Mouse (Mus musculus) liver, embryonic 15.5 days (tissue): ENCODE data around the gene Folr1. TPM values are rescaled to one million over a fixed set of nuclear protein-coding genes. Genes with fewer than 3 reads are reported as not detected.

ENCODE experiments used
- ATAC-seq: fragments of 200-750 bp; cut with Nextera tagmentation; 2 replicates; pipeline ENCODE4 v1.8.0; 2017; ENCODE audit warnings: moderate number of reproducible peaks, mild to moderate bottlenecking, moderate library complexity; ENCODE audit not compliant: insufficient read depth
- H3K27ac ChIP-seq: fragments of 300-500 bp; sonication (generic); replicated peaks from 2 replicates; pipeline ENCODE4 v1.5.1; 2015; ENCODE audit warnings: mild to moderate bottlenecking, inconsistent platforms
- H3K27me3 ChIP-seq: fragments of 300-500 bp; sonication (generic); 2 replicates; pipeline ENCODE4 v1.6.1; 2015; ENCODE audit warnings: mild to moderate bottlenecking, inconsistent platforms
- H3K36me3 ChIP-seq: fragments of 300-500 bp; sonication (generic); replicated peaks from 2 replicates; pipeline ENCODE4 v1.6.1; 2015; ENCODE audit warnings: moderate library complexity, mild to moderate bottlenecking, inconsistent platforms
- H3K4me1 ChIP-seq: fragments of 300-500 bp; sonication (generic); replicated peaks from 2 replicates; pipeline ENCODE4 v1.6.1; 2015; ENCODE audit warnings: inconsistent platforms
- H3K4me2 ChIP-seq: fragments of 300-500 bp; sonication (generic); 2 replicates; pipeline ENCODE4 v1.6.1; 2015; ENCODE audit warnings: moderate library complexity, mild to moderate bottlenecking, inconsistent platforms
- H3K4me3 ChIP-seq: fragments of 300-500 bp; sonication (generic); replicated peaks from 2 replicates; pipeline ENCODE4 v1.5.1; 2015; ENCODE audit warnings: mild to moderate bottlenecking, inconsistent platforms
- H3K9ac ChIP-seq: fragments of 300-500 bp; sonication (generic); 2 replicates; pipeline ENCODE4 v1.6.1; 2015; ENCODE audit warnings: moderate library complexity, mild to moderate bottlenecking, inconsistent platforms
- H3K9me3 ChIP-seq: fragments of 300-500 bp; sonication (generic); replicated peaks from 2 replicates; pipeline ENCODE4 v1.6.1; 2016; ENCODE audit warnings: inconsistent platforms
- WGBS: fragments of 180-500 bp; shearing (Covaris S2); methylation state at CpG from one replicate; pipeline ENCODE4 v1.1.7; 2015; ENCODE audit warnings: mixed read lengths; ENCODE audit not compliant: insufficient replicate concordance; 5-methylcytosine and 5-hydroxymethylcytosine counted together
- microRNA-seq: library from miRNA; unstranded; fragments of <30 nt; microRNA quantifications from one replicate; pipeline ENCODE4, GENCODE M21; 2016
- polyA plus RNA-seq: library from polyadenylated mRNA; unstranded; fragments of >200 nt; fragmentation: Nextera tagmentation; extraction: Ambion mirVana; gene quantifications from 2 replicates; pipeline ENCODE4 v1.2.1, GENCODE M21; 2015

Gene Folr1
- polyA plus RNA-seq, 1 experiment from 2014 or later = 0.24 TPM

DNA sequence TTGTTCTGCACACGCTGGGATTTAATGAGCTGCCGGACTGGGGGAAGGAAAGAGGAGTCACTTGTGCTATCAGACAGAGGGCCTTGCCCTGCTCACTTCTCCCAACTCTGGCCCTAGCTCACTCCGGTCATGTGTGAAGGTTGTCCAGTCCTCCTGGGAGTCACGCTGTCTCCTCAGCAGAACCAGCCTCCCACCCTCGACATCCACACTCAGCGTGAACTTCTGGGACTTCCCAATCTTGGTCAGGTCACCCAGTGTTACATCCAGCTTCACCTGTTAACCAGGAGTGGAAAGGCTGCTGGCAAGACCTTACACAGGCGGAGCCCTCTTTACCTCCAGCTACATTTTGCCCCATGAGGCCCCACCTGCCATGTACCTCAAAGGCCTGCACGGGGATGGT, 39.2 kb downstream of the Folr1 start:
- no peak overlapping the region for H3K9ac ChIP-seq
- no peak for ATAC-seq
- no peak overlapping the region for H3K27ac ChIP-seq
- H3K4me2 ChIP-seq = no peak overlapping the region
- H3K27me3 ChIP-seq = peaks cover 18% of the 10 kb centered on the region
- H3K9me3 ChIP-seq = no peaks in the 10 kb centered on the region
- H3K4me3 ChIP-seq = no peak overlapping the region
- H3K4me1 ChIP-seq = peaks cover 4% of the 10 kb centered on the region; the same call in 1 of the 2 replicates
- H3K36me3 ChIP-seq = peaks cover 28% of the 10 kb centered on the region
- 63% methylated on average over 8 of the region's 8 CpGs for WGBS

DNA sequence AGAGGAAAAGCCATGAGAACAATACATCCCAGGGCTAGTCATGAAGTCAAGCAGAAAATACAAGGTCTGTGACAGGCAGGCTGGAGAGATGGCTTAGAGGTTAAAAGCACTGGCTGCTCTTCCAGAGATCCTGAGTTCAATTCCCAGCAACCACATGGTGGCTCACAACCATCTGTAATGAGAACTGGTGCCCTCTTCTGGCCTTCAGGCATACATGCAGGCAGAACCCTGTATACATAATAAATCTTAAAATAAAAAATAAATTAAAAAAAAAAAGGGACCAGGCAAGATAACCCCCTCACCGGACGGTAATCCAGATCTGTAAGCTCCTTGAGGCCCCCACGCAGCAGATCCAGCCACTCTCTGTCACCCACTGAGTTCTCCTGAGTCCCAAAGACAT, 40.2 kb downstream of the Folr1 start:
- Histone ChIP-seq H3K36me3 (peaks cover 28% of the 10 kb centered on the region), H3K4me1 (no peaks in the 10 kb centered on the region)
- 68% methylated on average over 3 of the region's 3 CpGs for WGBS

DNA sequence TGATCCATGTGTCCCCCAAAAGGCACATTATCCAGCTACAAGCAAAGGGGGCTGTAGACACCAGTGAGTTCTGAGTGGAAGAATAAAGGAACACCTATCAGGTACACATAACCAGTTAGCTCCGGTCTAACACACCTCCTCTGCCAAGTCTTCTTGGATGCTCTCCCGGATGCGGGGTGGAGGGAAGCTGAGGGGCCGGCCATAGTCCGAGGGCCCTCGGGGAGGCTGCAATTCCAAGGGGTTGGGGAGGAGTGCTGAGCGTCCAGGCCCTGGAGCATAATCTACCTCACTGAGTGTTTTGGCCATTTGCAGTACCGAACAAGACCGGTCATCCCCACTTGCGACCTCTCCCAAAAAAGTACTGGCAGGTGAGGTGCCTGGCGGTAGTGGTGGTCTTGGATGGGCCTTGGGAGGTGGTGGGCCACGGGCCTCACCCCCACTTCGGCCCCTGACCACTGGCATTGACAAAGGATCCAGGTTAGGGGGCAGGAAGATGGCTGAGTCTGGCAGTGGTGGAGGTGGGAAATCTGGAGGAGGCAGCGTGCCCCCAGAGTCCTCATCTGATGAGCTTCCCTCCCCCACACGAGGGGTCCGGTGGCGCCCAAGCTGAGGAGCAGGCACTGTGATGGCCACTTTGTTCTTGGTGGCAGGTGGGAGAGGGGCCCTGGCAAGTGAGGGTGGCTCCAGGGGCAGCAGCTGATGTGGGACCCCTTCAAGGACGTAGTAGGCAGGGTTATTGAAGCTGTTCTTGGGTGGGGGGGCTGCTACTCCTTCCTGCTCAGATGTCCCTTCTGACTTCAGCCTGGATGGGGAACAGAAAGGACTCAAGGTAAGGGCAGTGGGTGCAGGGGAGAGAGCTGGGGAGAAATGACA, 46.6 kb downstream of the Folr1 start:
- H3K4me3 ChIP-seq = no peak overlapping the region
- WGBS = 71% methylated on average over 18 of the region's 18 CpGs
- no peak overlapping the region for H3K27ac ChIP-seq
- 0 out of 2 replicates have a peak, but pooled peaks cover 4% of the 10 kb centered on the region for H3K36me3 ChIP-seq
- H3K27me3 ChIP-seq = peaks cover 54% of the 10 kb centered on the region
- H3K9me3 ChIP-seq = no peaks in the 10 kb centered on the region
- no peak overlapping the region for H3K4me2 ChIP-seq
- no peak overlapping the region for H3K9ac ChIP-seq
- peaks cover 9% of the 10 kb centered on the region for H3K4me1 ChIP-seq
- ATAC-seq = no peak

More for the DNA sequence above, 40.2 kb downstream of the Folr1 start:
- peaks cover 7% of the 10 kb centered on the region for H3K27me3 ChIP-seq
- no peak overlapping the region for H3K27ac ChIP-seq
- ATAC-seq = no peak
- H3K9ac ChIP-seq = no peak overlapping the region
- H3K9me3 ChIP-seq = no peaks in the 10 kb centered on the region
- H3K4me2 ChIP-seq = no peak overlapping the region
- H3K4me3 ChIP-seq = no peak overlapping the region

DNA sequence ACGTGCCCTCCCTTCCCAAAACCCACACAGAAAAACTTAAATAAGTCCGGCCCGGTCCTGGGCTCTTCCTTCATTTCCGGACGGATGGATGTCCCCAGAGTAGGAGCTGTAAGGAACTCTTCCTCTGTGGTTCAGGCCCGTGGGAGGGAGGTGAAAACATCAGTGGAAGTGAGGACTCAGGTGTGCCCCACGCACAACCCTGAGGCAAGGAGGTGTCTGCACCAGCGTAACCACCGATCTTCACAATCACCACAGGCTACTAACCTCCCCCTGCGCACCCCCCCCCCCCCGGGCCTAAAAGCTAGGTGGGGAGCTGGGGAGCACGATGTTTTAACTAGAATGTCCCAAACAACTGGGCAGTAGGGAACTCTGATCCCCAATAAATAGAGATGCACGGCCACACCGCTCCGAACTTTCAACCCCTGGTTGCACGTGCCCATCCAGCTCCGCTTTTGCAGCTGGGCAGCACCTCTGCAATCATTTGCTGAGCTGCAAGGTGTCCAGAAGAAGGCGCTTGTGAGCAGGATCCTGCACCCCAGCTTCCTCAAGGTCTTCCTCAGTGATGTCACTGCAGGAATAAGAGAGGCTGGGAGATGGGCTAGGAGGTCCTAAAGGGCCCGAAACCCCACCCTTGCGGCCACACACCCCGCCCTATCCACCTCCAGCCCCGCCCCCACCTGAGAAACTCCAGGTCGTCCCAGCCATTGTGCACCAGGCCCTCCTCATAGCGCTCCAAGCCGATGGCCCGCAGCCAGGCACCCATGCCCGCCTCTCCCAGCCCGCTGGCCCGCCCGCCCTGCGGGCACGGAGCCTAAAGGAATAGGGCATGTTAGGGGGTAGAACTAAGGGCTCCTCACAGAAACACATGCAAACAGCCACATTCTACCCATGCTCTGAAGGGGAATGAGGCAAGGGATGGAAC, 47.5 kb downstream of the Folr1 start:
- no peak for ATAC-seq
- Histone ChIP-seq H3K9me3 (no peaks in the 10 kb centered on the region), H3K9ac (no peak overlapping the region), H3K27me3 (peaks cover 63% of the 10 kb centered on the region), H3K4me1 (peaks cover 9% of the 10 kb centered on the region), H3K27ac (no peak overlapping the region), H3K36me3 (0 out of 2 replicates have a peak, but pooled peaks cover 3% of the 10 kb centered on the region), H3K4me2 (no peak overlapping the region), H3K4me3 (no peak overlapping the region)
- 51% methylated on average over 32 of the region's 32 CpGs for WGBS

DNA sequence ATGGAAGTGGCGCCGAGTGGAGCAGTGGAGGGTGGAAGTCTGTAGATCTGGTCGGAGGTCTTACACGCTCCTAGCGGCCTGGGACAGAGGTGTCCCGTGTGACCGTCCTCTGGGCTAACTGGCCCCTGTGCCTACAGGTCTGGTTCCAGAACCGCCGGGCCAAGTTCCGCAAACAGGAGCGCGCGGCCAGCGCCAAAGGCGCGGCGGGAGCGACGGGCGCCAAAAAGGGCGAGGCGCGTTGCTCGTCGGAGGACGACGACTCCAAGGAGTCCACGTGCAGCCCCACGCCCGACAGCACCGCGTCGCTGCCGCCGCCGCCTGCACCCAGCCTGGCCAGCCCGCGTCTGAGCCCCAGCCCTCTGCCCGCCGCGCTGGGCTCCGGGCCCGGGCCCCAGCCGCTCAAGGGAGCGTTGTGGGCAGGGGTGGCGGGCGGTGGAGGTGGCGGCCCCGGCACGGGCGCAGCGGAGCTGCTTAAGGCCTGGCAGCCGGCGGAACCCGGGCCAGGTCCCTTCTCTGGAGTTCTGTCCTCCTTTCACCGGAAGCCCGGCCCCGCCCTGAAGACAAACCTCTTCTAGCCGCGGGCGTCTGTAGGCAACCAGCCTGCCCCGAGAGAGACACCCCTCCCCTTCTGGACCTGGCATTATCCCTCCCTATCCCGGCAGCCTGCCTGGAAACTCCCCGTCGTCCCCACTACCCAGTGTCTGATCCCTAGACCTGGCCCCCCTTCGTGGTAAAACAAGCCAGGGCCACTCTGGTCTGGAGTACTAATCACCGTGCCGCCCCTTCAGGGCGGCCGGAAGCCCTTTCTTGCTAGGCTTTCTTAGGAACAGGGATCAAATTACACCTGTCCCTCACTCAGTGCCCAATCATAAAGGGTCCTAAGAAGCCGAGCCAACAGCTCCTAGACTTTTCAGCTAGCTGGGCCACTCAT, 48.8 kb downstream of the Folr1 start:
- H3K4me2 ChIP-seq = peak overlapping the region; percentile 69
- H3K36me3 ChIP-seq = no peaks in the 10 kb centered on the region
- H3K4me3 ChIP-seq = peak overlapping the region; percentile 48
- no peak for ATAC-seq
- H3K9me3 ChIP-seq = no peaks in the 10 kb centered on the region
- H3K4me1 ChIP-seq = peaks cover 9% of the 10 kb centered on the region
- H3K27me3 ChIP-seq = peaks cover 76% of the 10 kb centered on the region
- H3K9ac ChIP-seq = no peak overlapping the region
- H3K27ac ChIP-seq = no peak overlapping the region
- 1% methylated on average over 68 of the region's 71 CpGs for WGBS

DNA sequence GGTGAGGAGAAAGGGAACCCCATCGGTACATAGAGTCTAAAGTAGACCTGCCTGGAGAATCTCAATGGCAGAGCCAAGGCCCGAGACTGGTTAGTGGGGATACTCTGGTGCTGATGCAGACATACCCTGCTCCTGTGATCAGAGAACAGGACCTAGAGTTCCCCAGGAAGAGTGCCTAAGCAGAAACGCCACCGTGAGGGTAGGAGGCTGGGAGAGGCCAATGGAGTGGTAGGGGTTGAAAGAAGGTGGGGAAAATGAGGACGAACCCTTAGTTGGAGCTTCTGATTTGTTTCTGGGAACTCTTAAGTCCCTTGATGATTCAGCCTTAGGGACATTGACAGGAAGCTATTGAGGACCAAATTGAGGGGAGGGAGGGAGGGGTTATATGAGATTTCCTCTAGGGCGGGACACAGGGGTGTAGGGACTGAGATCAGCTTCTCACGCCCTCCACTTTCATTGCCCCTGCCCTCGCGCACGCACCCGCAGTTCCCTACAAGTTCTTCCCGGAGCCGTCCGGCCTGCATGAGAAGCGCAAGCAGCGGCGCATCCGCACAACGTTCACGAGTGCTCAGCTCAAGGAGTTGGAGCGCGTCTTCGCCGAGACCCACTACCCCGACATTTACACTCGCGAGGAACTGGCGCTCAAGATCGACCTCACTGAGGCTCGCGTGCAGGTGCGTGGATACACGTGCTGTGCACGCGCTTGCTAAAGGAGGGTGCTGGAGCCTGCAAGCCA, 50.1 kb downstream of the Folr1 start:
- Histone ChIP-seq H3K4me3 (no peak overlapping the region), H3K9ac (no peak overlapping the region), H3K27me3 (peaks cover 85% of the 10 kb centered on the region), H3K4me1 (peaks cover 9% of the 10 kb centered on the region), H3K36me3 (no peaks in the 10 kb centered on the region), H3K4me2 (peak overlapping the region; percentile 23; the same call in 1 of the 2 replicates), H3K9me3 (no peaks in the 10 kb centered on the region), H3K27ac (no peak overlapping the region)
- 3% methylated on average over 35 of the region's 35 CpGs for WGBS
- ATAC-seq = no peak

DNA sequence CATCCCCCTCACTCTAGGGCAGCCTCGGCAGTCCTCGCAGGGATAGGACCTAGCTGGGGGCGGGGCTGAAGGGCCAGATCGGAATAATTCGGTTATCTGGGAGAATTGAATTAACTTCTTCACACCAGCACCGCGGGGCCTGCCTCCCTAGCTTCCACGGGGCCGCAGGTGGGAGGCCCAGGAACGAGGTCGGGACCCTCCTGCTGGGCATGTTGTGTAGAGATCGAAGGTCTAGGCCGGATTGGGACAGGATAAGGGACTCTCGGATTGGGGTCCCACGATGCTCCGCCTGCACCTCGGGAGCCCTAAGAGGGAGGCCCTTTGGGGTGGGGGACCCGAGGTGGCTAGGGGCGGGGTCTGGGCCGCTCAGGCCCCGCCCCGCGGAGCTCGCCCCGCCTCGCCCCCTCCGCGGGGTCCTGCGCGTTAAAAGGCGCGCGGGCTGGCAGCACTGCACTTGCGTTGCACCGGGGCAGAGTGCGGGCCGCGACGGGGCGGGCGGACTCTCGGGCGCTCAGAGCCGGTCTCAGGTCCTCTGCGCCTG, 52.7 kb downstream of the Folr1 start, which contains the start of gene Phox2a:
Gene Phox2a (plus strand): TSS at position 453 of the 541 bp plus-strand sequence.
- H3K4me3 ChIP-seq = peak within 1 kb of the TSS; percentile 15; the same call in 1 of the 2 replicates
- no peaks in the 10 kb centered on the region for H3K36me3 ChIP-seq
- H3K27me3 ChIP-seq = peaks cover 71% of the 10 kb centered on the region
- no peaks in the 10 kb centered on the region for H3K9me3 ChIP-seq
- H3K4me2 ChIP-seq = peak within 1 kb of the TSS; percentile 40
- H3K9ac ChIP-seq = no peak within 1 kb of the TSS
- WGBS = 2% methylated on average over 44 of the region's 45 CpGs
- H3K4me1 ChIP-seq = peaks cover 9% of the 10 kb centered on the region
- ATAC-seq = no peak
- no peak within 1 kb of the TSS for H3K27ac ChIP-seq

Small RNAs within 50 kb of the gene (microRNA-seq; reads per million reads assigned to microRNA genes)
- gene Gm22655 = not detected

Other genes starting within 250 kb of the Folr1 start
- gene Clpb, start 207.2 kb downstream of the Folr1 start, polyA plus RNA-seq = 23.2 and 23.9 TPM in 2 replicates
- gene Phox2a, start 52.5 kb downstream of the Folr1 start, polyA plus RNA-seq = not detected in 2 replicates
- gene Inppl1, start 32.6 kb downstream of the Folr1 start, polyA plus RNA-seq = 6.3 and 7.0 TPM in 2 replicates
- 6.1 and 7.7 TPM in 2 replicates for gene Folr2, start 13.6 kb downstream of the Folr1 start, polyA plus RNA-seq
- gene Anapc15, start 7.1 kb downstream of the Folr1 start, polyA plus RNA-seq = 44.5 and 48.0 TPM in 2 replicates
- gene Lamtor1, start 35.1 kb upstream of the Folr1 start, polyA plus RNA-seq = 68.8 and 69.0 TPM in 2 replicates
- gene Tomt, start 35.6 kb upstream of the Folr1 start, polyA plus RNA-seq = 0.08 and 0.15 TPM in 2 replicates
- gene Lrrc51, start 63.1 kb upstream of the Folr1 start, polyA plus RNA-seq = 1.6 and 1.7 TPM in 2 replicates
- gene Numa1, start 63.3 kb upstream of the Folr1 start, polyA plus RNA-seq = 30.1 and 33.6 TPM in 2 replicates
- gene Il18bp, start 147.9 kb upstream of the Folr1 start, polyA plus RNA-seq = 22.9 and 31.8 TPM in 2 replicates
- 11.5 and 14.4 TPM in 2 replicates for gene Rnf121, start 194.7 kb upstream of the Folr1 start, polyA plus RNA-seq
- 11.4 and 13.3 TPM in 2 replicates for gene Xndc1, start 194.7 kb upstream of the Folr1 start, polyA plus RNA-seq
- gene Xntrpc, start 194.9 kb upstream of the Folr1 start, polyA plus RNA-seq = 0.30 TPM in 1 of 2 replicates, not detected in the other
- gene Trpc2, start 212.3 kb upstream of the Folr1 start, polyA plus RNA-seq = 0.36 TPM in 1 of 2 replicates, not detected in the other
- gene Art1, start 231.0 kb upstream of the Folr1 start, polyA plus RNA-seq = 0.77 and 1.6 TPM in 2 replicates
- gene Art5, start 238.7 kb upstream of the Folr1 start, polyA plus RNA-seq = 0.25 and 0.30 TPM in 2 replicates
- not detected in 2 replicates for gene Chrna10, start 246.0 kb upstream of the Folr1 start, polyA plus RNA-seq